Mouse (Mus musculus): Measurements from ENCODE around the gene Specc1l.

DNA sequence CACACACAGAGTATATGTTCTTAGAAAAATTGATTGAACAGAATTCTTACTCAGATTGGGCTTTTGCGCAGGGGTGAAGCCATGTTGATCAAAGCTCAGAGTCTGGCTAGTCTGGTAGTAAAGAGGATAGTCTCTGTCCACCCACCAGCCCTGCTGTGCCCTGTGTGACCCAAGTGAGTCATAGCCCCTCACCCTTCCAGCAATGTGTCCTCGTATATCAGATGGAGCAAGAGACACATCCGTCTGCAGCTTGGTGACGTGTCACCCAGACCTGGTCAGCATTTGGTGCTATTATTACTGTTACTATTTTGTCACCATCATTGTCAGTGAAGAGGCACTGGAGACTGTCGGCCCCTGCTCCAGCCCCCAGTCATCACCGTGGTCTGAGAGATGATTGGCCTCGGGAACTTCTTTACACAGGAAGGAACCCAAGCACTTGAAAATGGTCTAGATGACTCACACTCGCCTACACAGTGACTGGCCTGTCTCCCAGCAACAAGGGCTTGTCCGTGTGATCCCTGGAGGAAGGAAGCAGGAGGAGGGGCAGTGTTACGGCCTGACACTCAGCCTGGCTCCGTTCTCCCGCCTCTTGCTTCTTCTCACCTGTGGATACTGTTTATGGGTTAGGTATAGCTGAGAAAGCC is 41.5 kb upstream of the Specc1l start:
- no peak for TF ChIP-seq CTCF (IDR thresholded peaks at IDR 0.05; ENCODE audit: extremely low read depth, insufficient read depth, insufficient read length, insufficient replicate concordance)
- no peak for TF ChIP-seq POLR2A (IDR thresholded peaks at IDR 0.05; ENCODE audit: low read depth, low read length)

Measured in spleen, adult 2 months (tissue).